Mouse (Mus musculus): ENCODE measurements around the gene Arvcf.

DNA sequence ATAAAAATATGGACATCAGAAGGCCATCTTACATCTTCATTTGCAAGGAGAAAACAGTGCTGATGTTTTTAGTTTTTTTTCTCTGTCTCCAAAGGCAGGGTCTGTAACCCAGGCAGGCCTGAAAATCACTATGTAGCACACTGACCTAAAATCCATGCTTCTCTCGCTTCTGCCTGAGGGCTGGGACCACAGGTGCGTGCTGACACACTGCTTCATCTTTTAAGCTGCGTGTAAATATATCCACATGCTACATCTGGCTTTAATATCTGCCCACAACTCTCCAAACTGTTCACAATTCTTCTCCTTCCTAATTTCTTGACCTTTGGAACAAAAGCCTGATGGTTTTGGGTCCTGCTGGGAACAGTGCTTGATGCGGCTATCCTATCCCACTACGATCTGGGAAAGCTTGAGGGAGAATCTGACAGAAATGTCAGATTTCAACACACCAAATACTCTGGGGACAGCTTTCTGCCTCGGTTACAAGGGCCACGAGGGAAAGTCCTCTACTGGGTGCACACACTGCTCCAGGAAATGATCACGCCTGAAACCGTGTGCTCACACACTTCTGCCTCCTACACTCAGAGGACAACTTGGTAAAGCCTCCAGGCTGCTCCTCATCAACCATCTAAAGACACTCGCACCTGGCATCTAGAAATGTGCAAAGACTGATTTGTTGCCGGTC is 76.5 kb downstream of the Arvcf start:
- TF ChIP-seq FLI1 (IDR thresholded peaks at IDR 0.05; ENCODE audit: low read length): no peak
- TF ChIP-seq GATA1 (IDR thresholded peaks at IDR 0.05; ENCODE audit: borderline replicate concordance, low read length): no peak
